Mouse (Mus musculus) stomach, embryonic 16.5 days (tissue): ENCODE measurements around the gene Tprn. TPM values are rescaled to one million over a fixed set of nuclear protein-coding genes. Genes with fewer than 3 reads are reported as not detected.

Experiments
- ATAC-seq: fragments of 200-750 bp; cut with Nextera tagmentation; 2 replicates; pipeline ENCODE4 v1.8.0; 2017; ENCODE audit warnings: moderate number of reproducible peaks, moderate TSS enrichment; ENCODE audit not compliant: insufficient read depth, low FRiP score
- H3K27ac ChIP-seq: fragments of 300-500 bp; sonication (generic); 2 replicates; pipeline ENCODE4 v1.5.1; 2014; ENCODE audit warnings: low read length
- H3K27me3 ChIP-seq: fragments of 300-500 bp; sonication (generic); 2 replicates; pipeline ENCODE4 v1.6.1; 2014; ENCODE audit warnings: low read length, control low read depth, mixed read lengths; ENCODE audit not compliant: control insufficient read depth, insufficient read depth
- H3K36me3 ChIP-seq: fragments of 300-500 bp; sonication (generic); 2 replicates; pipeline ENCODE4 v1.6.1; 2014; ENCODE audit warnings: low read length; ENCODE audit not compliant: control insufficient read depth, insufficient read depth
- H3K4me1 ChIP-seq: fragments of 300-500 bp; sonication (generic); 2 replicates; pipeline ENCODE4 v1.6.1; 2014; ENCODE audit warnings: low read length, control low read depth, mixed read lengths; ENCODE audit not compliant: control insufficient read depth, insufficient read depth
- H3K4me2 ChIP-seq: fragments of 300-500 bp; sonication (generic); 2 replicates; pipeline ENCODE4 v1.6.1; 2014; ENCODE audit warnings: low read depth, low read length, mixed read lengths
- H3K4me3 ChIP-seq: fragments of 300-500 bp; sonication (generic); replicated peaks from 2 replicates; pipeline ENCODE4 v1.5.1; 2014; ENCODE audit warnings: mild to moderate bottlenecking, low read length
- H3K9ac ChIP-seq: fragments of 300-500 bp; sonication (generic); 2 replicates; pipeline ENCODE4 v1.6.1; 2014; ENCODE audit warnings: low read length
- H3K9me3 ChIP-seq: fragments of 300-500 bp; sonication (generic); replicated peaks from 2 replicates; pipeline ENCODE4 v1.6.1; 2016; ENCODE audit warnings: low read length, control low read depth; ENCODE audit not compliant: control insufficient read depth
- WGBS: fragments of 180-500 bp; shearing (Covaris S2); extraction: QIAGEN DNeasy Blood & Tissue Kit; methylation state at CpG from one replicate; pipeline ENCODE4 v1.1.7; 2014; 5-methylcytosine and 5-hydroxymethylcytosine counted together
- polyA plus RNA-seq: library from polyadenylated mRNA; unstranded; fragments of >200 nt; fragmentation: Nextera tagmentation; extraction: Ambion mirVana; gene quantifications from 2 replicates; pipeline ENCODE4 v1.2.1, GENCODE M21; 2015

Gene Tprn
- polyA plus RNA-seq, 1 experiment from 2014 or later, result 17.9 TPM

GRCm38 (mm10) chr2:25291184-25292053 lies 29.0 kb downstream of the Tprn start:
- H3K4me2 ChIP-seq, result peak overlapping the region; percentile 61
- H3K9me3 ChIP-seq, result no peaks in the 10 kb centered on the region
- H3K4me1 ChIP-seq, result peaks cover 44% of the 10 kb centered on the region
- H3K27ac ChIP-seq, result no peak overlapping the region; the same call in 1 of the 2 replicates
- peaks cover 45% of the 10 kb centered on the region for H3K27me3 ChIP-seq
- 8% methylated on average over 32 of the region's 32 CpGs for WGBS
- no peak for ATAC-seq
- H3K4me3 ChIP-seq, result peak overlapping the region; percentile 45
- no peaks in the 10 kb centered on the region for H3K36me3 ChIP-seq
- peak overlapping the region; percentile 68 for H3K9ac ChIP-seq

GRCm38 (mm10) chr2:25292054-25292544 lies 29.7 kb downstream of the Tprn start:
- Histone ChIP-seq H3K27me3 (peaks cover 45% of the 10 kb centered on the region), H3K36me3 (no peaks in the 10 kb centered on the region), H3K4me2 (peak overlapping the region; percentile 61), H3K4me1 (peaks cover 42% of the 10 kb centered on the region), H3K9ac (peak overlapping the region; percentile 68), H3K9me3 (no peaks in the 10 kb centered on the region), H3K27ac (no peak overlapping the region), H3K4me3 (peak overlapping the region; percentile 45)
- ATAC-seq, result peak; percentile 14; the same call in 1 of the 2 replicates
- 7% methylated on average over 39 of the region's 43 CpGs for WGBS

GRCm38 (mm10) chr2:25292856-25293255 lies 30.4 kb downstream of the Tprn start:
- no peaks in the 10 kb centered on the region for H3K36me3 ChIP-seq
- ATAC-seq, result no peak
- H3K27ac ChIP-seq, result no peak overlapping the region
- 0% methylated on average over 1 of the region's 1 CpGs for WGBS
- peak overlapping the region; percentile 61 for H3K4me2 ChIP-seq
- peak overlapping the region; percentile 68 for H3K9ac ChIP-seq
- H3K4me3 ChIP-seq, result peak overlapping the region; percentile 45; the same call in 1 of the 2 replicates
- peaks cover 45% of the 10 kb centered on the region for H3K27me3 ChIP-seq
- H3K4me1 ChIP-seq, result peaks cover 35% of the 10 kb centered on the region
- H3K9me3 ChIP-seq, result no peaks in the 10 kb centered on the region

- Histone ChIP-seq H3K27ac (no peak overlapping the region), H3K9ac (no peak overlapping the region), H3K4me1 (peaks cover 26% of the 10 kb centered on the region), H3K36me3 (no peaks in the 10 kb centered on the region), H3K4me2 (no peak overlapping the region), H3K9me3 (no peaks in the 10 kb centered on the region), H3K27me3 (peaks cover 44% of the 10 kb centered on the region), H3K4me3 (no peak overlapping the region)
- 73% methylated on average over 9 of the region's 9 CpGs for WGBS
- ATAC-seq, result no peak
These were observed 31.3 kb downstream of the Tprn start for GRCm38 (mm10) chr2:25293706-25294105.

DNA sequence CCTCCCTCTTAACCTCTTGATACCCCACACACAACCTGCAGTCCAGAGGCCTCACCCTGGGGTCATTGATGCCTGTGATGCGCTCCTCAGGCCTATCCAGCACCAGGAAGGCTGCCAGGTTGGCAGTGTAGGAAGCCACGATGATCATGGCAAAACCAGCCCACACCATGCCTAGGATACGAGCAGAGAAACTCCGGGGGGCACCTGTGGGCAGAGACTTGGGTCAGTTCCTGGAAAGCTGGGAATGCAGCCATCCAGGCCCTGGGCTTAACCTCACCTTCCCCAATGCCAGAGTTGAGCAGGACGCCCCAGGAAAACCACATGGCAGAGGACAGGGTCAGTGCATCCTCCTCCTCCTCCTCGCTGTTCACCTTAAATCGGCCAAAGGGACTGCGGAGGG lies 34.7 kb downstream of the Tprn start:
- H3K4me3 ChIP-seq, result no peak overlapping the region
- H3K9me3 ChIP-seq, result no peaks in the 10 kb centered on the region
- no peak for ATAC-seq
- H3K4me1 ChIP-seq, result peaks cover 7% of the 10 kb centered on the region
- H3K9ac ChIP-seq, result no peak overlapping the region
- WGBS, result 70% methylated on average over 8 of the region's 8 CpGs
- H3K4me2 ChIP-seq, result no peak overlapping the region
- peaks cover 10% of the 10 kb centered on the region for H3K27me3 ChIP-seq
- H3K27ac ChIP-seq, result no peak overlapping the region
- H3K36me3 ChIP-seq, result no peaks in the 10 kb centered on the region

DNA sequence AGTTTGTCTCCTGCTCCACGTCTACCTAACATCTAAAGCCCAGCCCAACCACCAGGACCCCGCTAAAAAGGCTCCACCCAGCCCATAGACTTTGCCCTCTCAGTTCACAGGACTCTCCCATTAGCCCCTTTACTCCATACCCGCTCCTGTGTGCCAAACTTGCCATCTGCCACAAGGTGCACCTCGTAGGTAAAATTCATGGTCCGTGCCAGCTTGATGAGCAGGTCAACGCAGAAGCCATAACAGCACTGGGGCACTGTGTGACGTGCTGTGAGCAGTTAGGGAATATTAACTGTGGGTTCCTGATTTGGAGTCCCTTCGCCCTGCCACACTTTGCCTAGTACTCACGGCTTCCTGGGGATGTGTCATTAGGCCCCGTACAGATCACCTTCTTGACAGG lies 35.6 kb downstream of the Tprn start:
- 72% methylated on average over 10 of the region's 10 CpGs for WGBS
- no peak overlapping the region for H3K27ac ChIP-seq

DNA sequence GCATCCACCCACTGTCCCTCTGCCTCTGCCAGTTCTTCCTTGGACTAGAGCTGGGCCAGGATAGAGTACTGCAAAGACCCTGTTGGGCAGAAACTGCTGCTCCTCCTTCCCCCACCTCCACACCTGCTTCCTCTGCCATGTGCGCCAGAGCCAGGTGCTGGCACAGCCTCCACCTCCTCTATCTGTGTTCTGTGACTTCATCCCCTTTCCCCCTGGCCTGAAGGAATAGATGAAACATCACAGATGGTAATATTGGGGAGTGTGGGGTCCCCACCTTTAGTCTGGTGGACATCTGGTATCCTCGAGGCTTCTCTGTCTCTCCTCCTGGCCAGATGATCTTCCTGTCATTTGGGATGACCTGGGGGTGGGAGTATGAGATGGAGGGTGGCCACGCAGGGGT lies 41.0 kb downstream of the Tprn start:
- Histone ChIP-seq H3K9ac (no peak overlapping the region), H3K4me1 (0 out of 2 replicates have a peak, but pooled peaks cover 2% of the 10 kb centered on the region), H3K9me3 (no peaks in the 10 kb centered on the region), H3K4me2 (no peak overlapping the region), H3K4me3 (no peak overlapping the region), H3K36me3 (no peaks in the 10 kb centered on the region), H3K27me3 (peaks cover 17% of the 10 kb centered on the region; the same call in 1 of the 2 replicates), H3K27ac (no peak overlapping the region)
- ATAC-seq, result no peak
- 65% methylated on average over 3 of the region's 3 CpGs for WGBS

More for the DNA sequence above, 35.6 kb downstream of the Tprn start:
- no peaks in the 10 kb centered on the region for H3K9me3 ChIP-seq
- H3K4me3 ChIP-seq, result no peak overlapping the region
- H3K4me1 ChIP-seq, result no peaks in the 10 kb centered on the region
- no peak overlapping the region for H3K9ac ChIP-seq
- no peak overlapping the region for H3K4me2 ChIP-seq
- peaks cover 2% of the 10 kb centered on the region for H3K27me3 ChIP-seq
- no peak for ATAC-seq
- H3K36me3 ChIP-seq, result no peaks in the 10 kb centered on the region

DNA sequence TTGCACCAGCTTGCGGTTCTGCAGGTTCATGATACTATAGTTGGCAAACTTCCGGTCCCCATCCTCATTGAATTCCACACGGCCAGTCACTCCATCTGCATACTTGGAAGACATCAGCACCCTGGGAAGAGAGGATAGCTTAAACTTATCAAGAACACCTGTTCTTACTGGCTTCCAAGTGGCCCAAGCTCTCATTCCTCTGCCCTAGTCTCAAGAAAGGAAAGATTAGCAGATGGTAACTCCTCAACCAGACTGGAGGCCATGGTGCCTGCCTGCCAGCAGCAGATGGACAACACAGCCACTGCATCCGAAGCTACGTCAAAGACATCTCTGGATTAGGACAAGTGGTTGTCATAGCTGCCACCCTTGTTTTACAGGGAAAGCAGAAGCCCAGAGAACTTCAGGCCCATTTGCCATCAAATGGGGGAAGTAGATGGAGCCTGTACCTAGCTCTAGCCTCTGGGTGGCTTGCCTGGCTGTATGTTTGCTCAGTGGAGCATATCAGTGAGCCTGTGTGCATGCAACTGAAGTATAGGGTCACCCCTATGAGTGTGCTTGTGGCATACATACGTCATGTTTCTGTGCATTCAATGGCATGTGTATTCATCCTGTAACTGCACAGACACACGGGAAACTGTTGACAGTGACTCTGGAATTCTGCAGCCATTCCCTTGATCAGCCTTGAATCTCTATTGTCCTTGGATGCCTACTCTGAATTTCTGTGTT lies 41.7 kb downstream of the Tprn start:
- peak overlapping the region; percentile 67 for H3K4me2 ChIP-seq
- H3K4me1 ChIP-seq, result 0 out of 2 replicates have a peak, but pooled peaks cover 2% of the 10 kb centered on the region
- 0 out of 2 replicates have a peak overlapping the region, but pooled peaks have one; percentile 13 for H3K9ac ChIP-seq
- H3K4me3 ChIP-seq, result peak overlapping the region; percentile 52; the same call in 1 of the 2 replicates
- H3K27me3 ChIP-seq, result peaks cover 17% of the 10 kb centered on the region; the same call in 1 of the 2 replicates
- H3K9me3 ChIP-seq, result no peaks in the 10 kb centered on the region
- no peaks in the 10 kb centered on the region for H3K36me3 ChIP-seq
- peak; percentile 40; the same call in 1 of the 2 replicates for ATAC-seq
- 69% methylated on average over 7 of the region's 7 CpGs for WGBS
- no peak overlapping the region for H3K27ac ChIP-seq
